Mouse (Mus musculus): ENCODE measurements around the gene Gm28042. TPM values are rescaled to one million over a fixed set of nuclear protein-coding genes. Genes with fewer than 3 reads are reported as not detected.

Gm28042 gene
- total RNA-seq, 1 experiment = 2.9 TPM

DNA sequence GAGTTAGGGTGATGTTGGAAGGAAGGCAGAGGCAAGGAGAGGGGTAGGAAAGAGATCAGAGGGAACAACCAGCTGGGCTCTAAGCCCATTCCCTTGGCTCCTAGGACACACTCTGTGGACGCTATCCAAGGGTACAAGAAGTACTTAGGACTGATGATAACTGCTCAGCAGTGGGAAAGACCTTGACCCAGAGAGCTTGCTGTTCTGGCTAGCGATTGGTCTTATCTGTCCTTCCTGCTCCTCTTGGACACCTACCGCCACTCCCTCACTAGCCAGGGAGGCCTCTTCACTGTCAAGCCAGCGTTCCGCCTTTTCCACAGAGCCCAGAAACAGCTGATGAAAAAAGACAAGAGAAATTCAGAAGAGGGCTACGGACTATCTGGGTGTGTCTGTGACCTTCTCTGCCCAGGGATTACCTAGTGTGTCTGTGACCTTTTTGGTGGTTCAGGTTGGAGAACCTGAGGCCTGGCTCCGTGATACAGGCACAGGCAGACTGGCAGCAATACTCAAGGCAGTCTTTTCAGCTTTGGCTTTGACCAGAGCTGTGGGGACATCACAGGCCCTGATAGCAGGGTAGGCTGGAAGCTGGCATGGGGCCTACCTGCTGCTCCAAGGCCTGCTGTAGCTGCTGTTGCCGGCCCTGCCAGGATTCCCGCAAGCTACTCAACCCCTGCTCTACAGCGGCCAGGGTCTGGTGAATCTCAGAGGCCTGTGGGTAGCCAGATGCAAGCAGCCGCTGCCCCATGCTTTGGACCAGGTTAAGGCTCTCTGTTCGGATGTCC lies 27.7 kb downstream of the Gm28042 start:
- Histone ChIP-seq H3K9me3 (ENCODE audit: control insufficient read depth, insufficient read depth, low read depth, low read length) (no peaks in the 10 kb centered on the region), H3K27ac (ENCODE audit: insufficient read depth, low read depth, low read length, poor library complexity, severe bottlenecking) (no peak overlapping the region), H3K4me3 (ENCODE audit: insufficient read depth in 1 of 2, low read depth in 1 of 2, low read length in 2 of 2, poor library complexity in 1 of 2, severe bottlenecking in 1 of 2) (no peak overlapping the region), H3K4me1 (ENCODE audit: control insufficient read depth in 2 of 2, insufficient read depth in 2 of 2, low read length in 2 of 2, poor library complexity in 1 of 2) (no peaks in the 10 kb centered on the region), H3K9ac (ENCODE audit: insufficient read depth, low read depth, low read length, poor library complexity, severe bottlenecking) (no peak overlapping the region), H3K36me3 (ENCODE audit: control insufficient read depth, insufficient read depth, low read length, poor library complexity, severe bottlenecking) (no peaks in the 10 kb centered on the region)
- in situ Hi-C loops (cut with MboI; ENCODE audit: low sequenced_read_pairs in 2 of 2, unreplicated experiment in 2 of 2) = no loop called here
- TF ChIP-seq CHD2 (IDR thresholded peaks at IDR 0.05; ENCODE audit: low read depth, low read length) = no peak
- TF ChIP-seq MAFK (IDR thresholded peaks at IDR 0.05; ENCODE audit: insufficient read depth, low read depth, low read length) = no peak
- TF ChIP-seq ZC3H11A (IDR thresholded peaks at IDR 0.05; ENCODE audit: borderline replicate concordance, low read depth, low read length) = no peak
- no peak for TF ChIP-seq HCFC1 (IDR thresholded peaks at IDR 0.05; ENCODE audit: borderline replicate concordance, insufficient read depth, low read length)
- TF ChIP-seq ZNF384 (IDR thresholded peaks at IDR 0.05; ENCODE audit: low read depth, low read length) = no peak
- DNase-seq (ENCODE audit: low read depth, low spot score) = no peak

GRCm38 (mm10) chr2:120055923-120056322 lies 28.6 kb downstream of the Gm28042 start:
- Histone ChIP-seq H3K36me3 (ENCODE audit: control insufficient read depth, insufficient read depth, low read length, poor library complexity, severe bottlenecking) (no peaks in the 10 kb centered on the region), H3K9ac (ENCODE audit: insufficient read depth, low read depth, low read length, poor library complexity, severe bottlenecking) (no peak overlapping the region), H3K27ac (ENCODE audit: insufficient read depth, low read depth, low read length, poor library complexity, severe bottlenecking) (no peak overlapping the region), H3K4me3 (ENCODE audit: insufficient read depth in 1 of 2, low read depth in 1 of 2, low read length in 2 of 2, poor library complexity in 1 of 2, severe bottlenecking in 1 of 2) (no peak overlapping the region), H3K9me3 (ENCODE audit: control insufficient read depth, insufficient read depth, low read depth, low read length) (no peaks in the 10 kb centered on the region), H3K4me1 (ENCODE audit: control insufficient read depth in 2 of 2, insufficient read depth in 2 of 2, low read length in 2 of 2, poor library complexity in 1 of 2) (peaks cover 0 to 1% of the 10 kb centered on the region in 2 experiments; a peak in 1 of 4 replicates)
- TF ChIP-seq CHD2 (IDR thresholded peaks at IDR 0.05; ENCODE audit: low read depth, low read length) (no peak), ZNF384 (IDR thresholded peaks at IDR 0.05; ENCODE audit: low read depth, low read length) (no peak), HCFC1 (IDR thresholded peaks at IDR 0.05; ENCODE audit: borderline replicate concordance, insufficient read depth, low read length) (no peak), ZC3H11A (IDR thresholded peaks at IDR 0.05; ENCODE audit: borderline replicate concordance, low read depth, low read length) (no peak), MAFK (IDR thresholded peaks at IDR 0.05; ENCODE audit: insufficient read depth, low read depth, low read length) (no peak)
- in situ Hi-C loops (cut with MboI; ENCODE audit: low sequenced_read_pairs in 2 of 2, unreplicated experiment in 2 of 2) = no loop called here
- no peak for DNase-seq (ENCODE audit: low read depth, low spot score)

DNA sequence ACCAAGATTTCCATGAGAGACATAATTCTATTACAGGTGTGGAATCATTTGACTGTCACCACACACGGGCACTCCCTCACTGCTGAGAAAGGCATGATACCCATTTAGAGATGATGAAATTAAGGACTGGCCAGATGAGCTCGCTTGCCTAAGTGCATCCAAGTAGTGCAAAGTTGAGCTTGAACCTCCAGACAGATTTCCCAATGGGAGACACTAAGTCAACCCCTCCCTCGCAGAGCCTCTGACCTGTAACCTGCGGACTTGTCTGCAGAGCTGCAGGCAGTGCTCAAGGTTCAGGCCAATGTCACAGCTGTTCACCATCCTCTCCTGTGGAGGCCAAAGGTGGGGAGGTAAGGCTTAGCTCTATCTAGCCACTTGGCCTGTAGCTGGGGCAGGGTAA lies 31.5 kb downstream of the Gm28042 start:
- Histone ChIP-seq H3K36me3 (ENCODE audit: control insufficient read depth, insufficient read depth, low read length, poor library complexity, severe bottlenecking) (no peaks in the 10 kb centered on the region), H3K27ac (ENCODE audit: insufficient read depth, low read depth, low read length, poor library complexity, severe bottlenecking) (no peak overlapping the region), H3K9me3 (ENCODE audit: control insufficient read depth, insufficient read depth, low read depth, low read length) (no peaks in the 10 kb centered on the region), H3K4me1 (ENCODE audit: control insufficient read depth in 2 of 2, insufficient read depth in 2 of 2, low read length in 2 of 2, poor library complexity in 1 of 2) (peaks cover 0 to 1% of the 10 kb centered on the region in 2 experiments; a peak in 1 of 4 replicates), H3K9ac (ENCODE audit: insufficient read depth, low read depth, low read length, poor library complexity, severe bottlenecking) (no peak overlapping the region), H3K4me3 (ENCODE audit: insufficient read depth in 1 of 2, low read depth in 1 of 2, low read length in 2 of 2, poor library complexity in 1 of 2, severe bottlenecking in 1 of 2) (no peak overlapping the region)
- in situ Hi-C loops (cut with MboI; ENCODE audit: low sequenced_read_pairs in 2 of 2, unreplicated experiment in 2 of 2) = no loop called here
- no peak for DNase-seq (ENCODE audit: low read depth, low spot score)
- TF ChIP-seq MAFK (IDR thresholded peaks at IDR 0.05; ENCODE audit: insufficient read depth, low read depth, low read length) (no peak), ZC3H11A (IDR thresholded peaks at IDR 0.05; ENCODE audit: borderline replicate concordance, low read depth, low read length) (no peak), HCFC1 (IDR thresholded peaks at IDR 0.05; ENCODE audit: borderline replicate concordance, insufficient read depth, low read length) (no peak), CHD2 (IDR thresholded peaks at IDR 0.05; ENCODE audit: low read depth, low read length) (no peak), ZNF384 (IDR thresholded peaks at IDR 0.05; ENCODE audit: low read depth, low read length) (no peak)

DNA sequence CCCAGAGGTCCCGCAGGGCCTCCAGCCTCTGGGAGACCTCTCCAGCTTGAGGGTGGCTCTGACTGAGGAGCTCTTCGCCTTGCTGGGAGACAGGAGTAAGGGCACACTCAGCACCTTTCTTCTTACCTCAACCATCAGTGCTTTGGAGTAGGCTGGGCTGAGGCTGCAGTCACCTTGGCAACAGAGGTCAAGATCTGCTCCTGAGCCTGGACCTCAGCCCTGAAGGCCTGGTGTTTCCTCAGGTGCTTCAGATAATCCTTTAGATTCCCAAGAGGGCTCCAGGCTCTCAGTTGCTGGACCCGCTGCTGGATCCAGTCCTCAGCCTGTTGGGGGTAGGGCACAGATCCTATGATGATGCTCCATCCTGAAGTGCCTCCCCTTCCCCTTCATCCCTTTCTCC lies 32.2 kb downstream of the Gm28042 start:
- Histone ChIP-seq H3K4me1 (ENCODE audit: control insufficient read depth in 2 of 2, insufficient read depth in 2 of 2, low read length in 2 of 2, poor library complexity in 1 of 2) (peaks cover 0 to 1% of the 10 kb centered on the region in 2 experiments; a peak in 1 of 4 replicates), H3K9ac (ENCODE audit: insufficient read depth, low read depth, low read length, poor library complexity, severe bottlenecking) (no peak overlapping the region), H3K4me3 (ENCODE audit: insufficient read depth in 1 of 2, low read depth in 1 of 2, low read length in 2 of 2, poor library complexity in 1 of 2, severe bottlenecking in 1 of 2) (no peak overlapping the region), H3K27ac (ENCODE audit: insufficient read depth, low read depth, low read length, poor library complexity, severe bottlenecking) (no peak overlapping the region), H3K9me3 (ENCODE audit: control insufficient read depth, insufficient read depth, low read depth, low read length) (no peaks in the 10 kb centered on the region), H3K36me3 (ENCODE audit: control insufficient read depth, insufficient read depth, low read length, poor library complexity, severe bottlenecking) (no peaks in the 10 kb centered on the region)
- TF ChIP-seq CHD2 (IDR thresholded peaks at IDR 0.05; ENCODE audit: low read depth, low read length) = no peak
- TF ChIP-seq HCFC1 (IDR thresholded peaks at IDR 0.05; ENCODE audit: borderline replicate concordance, insufficient read depth, low read length) = no peak
- no peak for TF ChIP-seq ZC3H11A (IDR thresholded peaks at IDR 0.05; ENCODE audit: borderline replicate concordance, low read depth, low read length)
- TF ChIP-seq MAFK (IDR thresholded peaks at IDR 0.05; ENCODE audit: insufficient read depth, low read depth, low read length) = no peak
- TF ChIP-seq ZNF384 (IDR thresholded peaks at IDR 0.05; ENCODE audit: low read depth, low read length) = no peak
- no peak for DNase-seq (ENCODE audit: low read depth, low spot score)
- in situ Hi-C loops (cut with MboI; ENCODE audit: low sequenced_read_pairs in 2 of 2, unreplicated experiment in 2 of 2) = no loop called here

Data from ES-E14 (cell line).